Mouse (Mus musculus): ENCODE results near the gene Col6a6.
"Not testable (repeated sequence)": the region's sequence is repeated elsewhere in the genome, so short reads cannot be mapped to it uniquely, and the experiment has no call there.

Gene Col6a6

GRCm38 (mm10) chr9:105827791-105828385, at the start of gene Col6a6:
Gene Col6a6 (minus strand): TSS chr9:105828160.
- no peak for DNase-seq

GRCm38 (mm10) chr9:105876124-105876523, 48.2 kb upstream of the Col6a6 start:
- DNase-seq: no peak

- no peak for DNase-seq
These were observed 43.7 kb upstream of the Col6a6 start for GRCm38 (mm10) chr9:105871643-105872042.

- DNase-seq: peak; percentile 15
These were observed 29.8 kb upstream of the Col6a6 start for GRCm38 (mm10) chr9:105857773-105858172.

DNA sequence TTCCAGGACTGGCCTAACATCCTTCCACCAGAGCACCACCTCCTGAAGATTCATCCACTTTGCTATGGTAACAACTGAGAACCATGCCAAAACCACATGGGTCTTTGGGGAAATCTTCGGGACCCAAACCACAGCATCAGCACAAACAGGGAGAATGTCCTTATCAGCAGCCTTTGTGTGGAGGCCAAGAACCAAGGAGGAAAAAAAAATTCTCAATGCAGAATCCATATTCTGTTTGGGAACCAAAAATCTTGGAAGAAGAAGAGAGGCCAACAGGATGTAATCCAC, 24.8 kb upstream of the Col6a6 start:
- no peak for DNase-seq

GRCm38 (mm10) chr9:105852015-105852777, 24.2 kb upstream of the Col6a6 start:
- no peak for DNase-seq

DNA sequence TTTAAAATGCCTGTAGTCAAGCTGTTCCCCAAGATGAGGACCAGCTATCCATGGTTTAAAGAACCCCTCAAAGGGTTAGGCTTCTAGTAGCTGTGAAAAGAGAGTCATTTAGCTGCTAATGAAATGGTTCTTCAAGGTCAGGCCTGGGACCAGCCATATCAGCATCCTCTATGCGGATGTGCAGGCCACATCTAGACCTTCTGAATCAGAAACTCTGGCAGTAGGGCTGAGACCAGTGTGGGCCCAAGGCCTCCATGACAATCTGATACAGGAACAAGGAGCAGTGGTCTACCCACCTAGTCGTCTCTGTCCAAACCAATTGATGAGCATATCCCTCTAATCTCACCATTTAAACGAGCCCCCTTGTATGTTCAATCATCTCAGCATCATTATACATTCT, 23.1 kb upstream of the Col6a6 start:
- no peak for DNase-seq

- DNase-seq: no peak
These were observed 20.4 kb upstream of the Col6a6 start for GRCm38 (mm10) chr9:105848396-105848795.

- no peak for DNase-seq
These were observed 19.3 kb upstream of the Col6a6 start for GRCm38 (mm10) chr9:105847261-105847660.

DNA sequence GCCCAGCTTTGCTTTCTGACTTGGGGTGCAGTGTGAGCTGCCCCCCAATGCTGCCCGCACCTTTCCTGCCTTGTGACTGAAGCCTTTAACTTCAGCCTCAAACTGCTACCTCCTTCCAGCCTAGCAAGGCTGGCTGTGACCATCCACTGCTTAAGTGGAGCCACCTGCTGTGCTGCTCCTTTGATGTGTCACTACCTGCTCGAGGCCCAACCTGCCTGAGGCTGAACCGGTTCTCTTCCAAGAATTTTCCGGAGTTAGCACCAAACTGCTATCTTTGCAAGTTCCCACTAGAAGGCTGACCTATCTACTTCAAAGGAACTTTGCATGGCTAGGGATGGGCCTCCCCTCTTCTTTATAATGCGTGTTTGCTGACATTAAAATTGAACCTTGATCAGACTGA, 13.4 kb upstream of the Col6a6 start:
- DNase-seq: not testable (repeated sequence)

DNA sequence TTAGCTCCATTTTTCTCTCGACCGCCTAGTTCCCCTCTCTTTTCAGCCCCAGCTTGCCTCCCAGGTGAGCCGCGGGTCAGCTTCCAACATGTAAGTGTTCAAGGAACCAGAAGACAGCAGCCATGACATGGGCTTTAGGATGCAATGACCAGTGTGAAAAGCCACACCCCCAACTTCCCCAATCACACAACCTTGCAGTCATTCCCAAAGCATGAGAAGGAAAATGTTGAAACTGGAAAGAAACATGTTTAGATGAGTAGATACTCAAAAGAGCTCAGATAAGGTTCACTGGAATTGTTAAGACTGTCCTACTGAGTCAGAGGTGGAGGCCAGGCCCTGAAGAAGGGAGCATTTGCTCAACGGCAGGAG, 11.2 kb upstream of the Col6a6 start:
- DNase-seq: no peak

GRCm38 (mm10) chr9:105838396-105839146, 10.6 kb upstream of the Col6a6 start:
- DNase-seq: no peak

GRCm38 (mm10) chr9:105835587-105835986, 7.6 kb upstream of the Col6a6 start:
- DNase-seq: no peak

DNA sequence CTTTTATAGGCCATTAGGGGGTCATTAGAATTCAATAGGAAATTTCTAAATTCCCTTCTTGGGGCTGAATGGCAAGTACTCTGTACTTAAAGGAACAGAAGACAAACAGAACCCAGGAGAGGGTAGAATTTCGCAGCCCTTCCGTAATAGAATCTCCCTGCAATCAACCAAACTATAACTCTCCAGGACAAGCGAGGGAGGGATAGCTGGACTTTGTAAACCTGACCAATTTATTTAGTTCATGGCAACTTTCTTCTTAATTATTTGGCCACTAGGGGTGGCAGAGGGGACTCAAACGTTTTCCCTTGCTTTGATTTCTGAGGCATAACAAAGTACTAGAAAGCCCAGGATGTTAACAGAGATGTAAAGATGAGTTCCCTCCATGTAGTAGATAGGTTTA, 6.8 kb upstream of the Col6a6 start:
- DNase-seq: no peak

DNA sequence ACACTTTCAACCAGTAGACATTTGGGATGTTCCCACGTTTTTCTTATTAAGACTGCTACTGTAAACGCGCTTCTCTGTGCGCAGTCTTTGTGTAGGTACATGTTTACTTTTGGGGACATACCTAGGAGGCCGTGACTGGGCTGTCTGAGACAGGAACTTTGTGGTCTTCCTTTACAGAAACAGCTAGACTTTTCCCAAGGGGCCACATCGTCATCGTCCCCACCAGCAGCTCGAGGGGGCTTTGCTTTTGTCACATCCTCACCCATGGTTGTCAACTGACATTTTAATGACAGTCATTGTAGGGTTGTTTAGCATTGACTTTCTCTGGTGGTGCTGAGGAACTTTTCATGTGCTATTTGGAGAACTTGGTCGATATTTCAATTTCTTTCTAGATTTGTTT, 3.3 kb upstream of the Col6a6 start:
- no peak for DNase-seq

DNA sequence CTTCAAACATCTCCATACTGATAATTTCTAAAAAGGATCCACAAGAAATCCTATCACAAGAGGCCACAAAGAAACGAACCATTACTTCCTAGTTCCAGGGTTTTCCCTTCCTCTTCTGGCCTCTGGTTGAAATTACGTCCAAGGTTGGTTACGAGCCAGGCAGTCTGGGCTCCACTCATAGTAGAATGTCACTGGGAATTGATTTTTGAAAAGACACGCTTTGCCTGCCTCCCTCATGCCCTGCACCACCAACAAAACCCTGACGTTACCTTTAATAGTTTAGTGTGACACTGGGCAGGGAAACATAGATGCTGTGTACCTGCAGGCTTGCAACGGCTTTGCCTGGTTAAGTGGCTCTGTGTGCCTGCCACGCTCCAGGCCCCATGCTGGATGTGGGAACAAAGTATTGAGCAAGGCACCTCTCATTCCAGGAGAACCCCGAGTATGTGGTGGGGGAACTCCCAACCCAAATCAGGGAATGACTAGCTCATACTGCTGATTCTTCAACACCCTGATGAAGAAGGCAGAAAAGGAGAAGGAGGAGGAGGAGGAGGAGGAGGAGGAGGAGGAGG, 798 bp downstream of the Col6a6 start:
- no peak for DNase-seq

DNA sequence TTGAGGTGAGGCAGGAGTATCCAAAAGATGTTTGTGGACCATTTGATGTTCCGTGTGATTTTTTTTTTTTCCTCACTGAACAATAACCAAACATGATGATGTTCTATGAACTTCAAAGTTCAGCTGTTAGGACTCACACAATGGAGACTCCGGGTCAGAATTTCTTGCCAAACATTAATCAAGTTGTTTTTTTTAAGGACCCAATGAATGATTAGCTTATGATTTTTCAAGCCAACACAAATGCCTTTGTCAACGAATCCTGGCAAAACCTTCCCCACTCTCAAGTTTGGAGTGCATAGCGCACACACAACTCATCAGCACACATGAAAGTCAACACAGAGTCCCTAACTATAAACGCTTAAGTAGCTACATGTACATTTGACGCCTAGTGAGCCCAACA, 7.2 kb downstream of the Col6a6 start:
- DNase-seq: no peak

- DNase-seq: no peak
These were observed 8.7 kb downstream of the Col6a6 start for GRCm38 (mm10) chr9:105819155-105819709.

DNA sequence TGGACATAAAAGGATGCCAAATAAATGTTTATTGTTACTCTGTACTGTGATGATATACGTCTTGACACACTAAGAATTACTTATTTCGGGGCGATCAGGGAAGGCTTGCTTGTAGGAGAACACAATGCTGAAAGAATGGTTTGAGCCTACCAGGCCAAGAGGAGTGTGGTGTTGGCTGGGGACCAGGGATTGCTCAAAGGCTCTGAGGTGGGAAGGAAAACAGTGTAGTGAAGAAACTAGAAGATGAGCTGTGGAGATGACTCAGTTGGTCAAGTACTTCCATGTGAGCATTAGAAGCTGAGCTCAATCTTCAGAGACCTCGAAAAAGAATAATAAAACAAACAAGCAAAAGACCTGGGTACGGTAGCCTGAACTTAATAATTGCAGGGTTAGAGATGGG, 13.5 kb downstream of the Col6a6 start:
- no peak for DNase-seq

- no peak for DNase-seq
These were observed 16.5 kb downstream of the Col6a6 start for GRCm38 (mm10) chr9:105811458-105811857.

DNA sequence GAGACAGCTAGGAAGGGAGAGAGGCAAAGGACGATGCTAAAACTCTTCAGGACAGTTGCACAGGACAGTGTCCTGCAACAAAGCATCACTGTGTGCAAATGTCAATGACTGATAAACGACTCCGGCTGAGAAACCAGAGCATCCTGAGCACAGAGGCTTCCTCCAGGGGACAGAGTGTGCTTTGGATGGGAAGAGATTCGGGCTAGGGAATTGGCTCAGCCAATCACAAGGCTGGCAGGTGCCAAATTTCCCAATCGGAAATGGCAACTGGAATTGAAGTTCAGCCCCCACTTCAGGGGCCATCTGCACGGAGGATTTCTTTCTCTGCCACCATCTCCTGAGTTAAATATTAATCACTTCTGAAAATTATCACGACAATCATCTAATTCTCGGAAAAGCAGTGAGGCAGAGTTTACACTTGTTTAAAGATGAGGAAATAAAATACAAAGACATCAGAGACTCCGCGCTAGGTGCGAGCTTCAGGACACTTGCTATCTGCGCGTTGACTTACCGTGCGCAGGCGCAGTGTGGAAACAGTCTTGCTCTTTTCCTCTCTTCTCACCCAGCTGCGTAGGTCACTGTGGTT, 18.9 kb downstream of the Col6a6 start:
- DNase-seq: no peak

DNA sequence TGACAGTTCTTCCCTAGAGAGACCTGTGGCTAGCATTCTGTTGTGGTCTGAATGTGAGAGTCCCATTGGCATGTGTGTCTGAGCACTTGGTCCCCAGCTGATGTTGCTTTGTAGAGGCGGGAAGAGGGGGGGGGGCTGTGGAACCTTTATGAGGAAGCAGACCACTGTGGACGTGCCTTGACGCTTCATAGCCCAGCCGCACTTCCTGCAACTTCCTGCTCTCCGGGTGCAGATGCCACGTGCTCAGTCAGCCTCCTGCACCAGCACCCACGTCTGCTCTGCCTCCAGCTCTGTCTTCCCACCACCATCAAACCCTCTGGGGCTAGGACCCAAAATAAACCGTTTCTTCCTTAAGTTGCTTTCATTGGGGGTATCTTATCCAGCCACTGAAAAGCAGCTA, 24.5 kb downstream of the Col6a6 start:
- DNase-seq: no peak

DNA sequence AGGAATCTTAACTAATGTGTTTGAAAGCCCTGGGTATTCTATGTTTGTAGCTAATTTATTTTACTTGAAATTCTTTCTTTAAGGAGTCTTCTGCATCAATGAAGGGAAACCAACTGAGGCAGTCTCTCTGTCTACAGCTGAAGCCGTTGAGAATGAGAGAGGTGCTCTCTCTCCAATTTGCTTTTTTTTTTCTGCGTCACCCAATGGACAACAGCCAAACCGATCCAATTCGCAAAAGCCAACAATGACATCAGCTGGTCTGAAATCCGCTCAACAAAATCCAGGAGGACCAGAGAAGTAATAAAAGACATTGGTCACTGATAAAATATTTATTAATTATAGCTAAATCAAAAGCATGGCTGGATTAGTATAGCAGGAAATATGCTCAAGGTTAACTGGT, 26.5 kb downstream of the Col6a6 start:
- DNase-seq: no peak

All from kidney, adult 11 months (tissue).